Mouse (Mus musculus) hindbrain, embryonic 12.5 days (tissue): ENCODE data around the gene Surf6. TPM values are rescaled to one million over a fixed set of nuclear protein-coding genes. Genes with fewer than 3 reads are reported as not detected.

Experiments
- ATAC-seq: fragments of 200-750 bp; cut with Nextera tagmentation; 2 replicates; pipeline ENCODE4 v1.8.0; 2017; ENCODE audit warnings: moderate TSS enrichment; ENCODE audit not compliant: low FRiP score
- H3K27ac ChIP-seq: fragments of 300-500 bp; sonication (generic); 2 replicates; pipeline ENCODE4 v1.5.1; 2016; ENCODE audit warnings: mild to moderate bottlenecking
- H3K27me3 ChIP-seq: fragments of 300-500 bp; sonication (generic); 2 replicates; pipeline ENCODE4 v1.6.1; 2016; ENCODE audit warnings: mild to moderate bottlenecking
- H3K36me3 ChIP-seq: fragments of 300-500 bp; sonication (generic); 2 replicates; pipeline ENCODE4 v1.6.1; 2016; ENCODE audit warnings: mild to moderate bottlenecking
- H3K4me1 ChIP-seq: fragments of 300-500 bp; sonication (generic); 2 replicates; pipeline ENCODE4 v1.6.1; 2016
- H3K4me2 ChIP-seq: fragments of 300-500 bp; sonication (generic); replicated peaks from 2 replicates; pipeline ENCODE4 v1.6.1; 2016; ENCODE audit warnings: mild to moderate bottlenecking
- H3K4me3 ChIP-seq: fragments of 300-500 bp; sonication (generic); 2 replicates; pipeline ENCODE4 v1.5.1; 2016; ENCODE audit warnings: mild to moderate bottlenecking
- H3K9ac ChIP-seq: fragments of 300-500 bp; sonication (generic); 2 replicates; pipeline ENCODE4 v1.6.1; 2016; ENCODE audit warnings: mild to moderate bottlenecking, moderate library complexity
- H3K9me3 ChIP-seq: fragments of 300-500 bp; sonication (generic); replicated peaks from 2 replicates; pipeline ENCODE4 v1.6.1; 2016; ENCODE audit warnings: mild to moderate bottlenecking
- WGBS: fragments of 180-500 bp; shearing (Covaris S2); methylation state at CpG from one replicate; pipeline ENCODE4 v1.1.7; 2016; 5-methylcytosine and 5-hydroxymethylcytosine counted together
- polyA plus RNA-seq: library from polyadenylated mRNA; unstranded; fragments of >200 nt; fragmentation: Nextera tagmentation; extraction: Ambion mirVana; gene quantifications from 2 replicates; pipeline ENCODE4 v1.2.1, GENCODE M21; 2016

Surf6 gene
- polyA plus RNA-seq, 1 experiment from 2014 or later: 30.8 TPM

GRCm38 (mm10) chr2:26878571-26878970, 24.1 kb downstream of the Surf6 start:
- no peak for ATAC-seq
- no peak overlapping the region for H3K27ac ChIP-seq
- no peak overlapping the region for H3K9ac ChIP-seq
- no peaks in the 10 kb centered on the region; the same call in 1 of the 2 replicates for H3K9me3 ChIP-seq
- H3K4me1 ChIP-seq: no peaks in the 10 kb centered on the region
- no peak overlapping the region for H3K4me2 ChIP-seq
- no peak overlapping the region for H3K4me3 ChIP-seq
- H3K36me3 ChIP-seq: no peaks in the 10 kb centered on the region
- no peaks in the 10 kb centered on the region for H3K27me3 ChIP-seq

GRCm38 (mm10) chr2:26870666-26871065, 32.0 kb downstream of the Surf6 start:
- WGBS: 63% methylated on average over 6 of the region's 6 CpGs
- no peak overlapping the region for H3K27ac ChIP-seq

GRCm38 (mm10) chr2:26864879-26865278, 37.8 kb downstream of the Surf6 start, which contains the start of gene Abo:
TSS of gene Abo (minus strand) at chr2:26864979.
- Histone ChIP-seq H3K4me3 (no peak within 1 kb of the TSS), H3K36me3 (no peaks in the 10 kb centered on the region), H3K4me1 (no peaks in the 10 kb centered on the region), H3K4me2 (no peak within 1 kb of the TSS), H3K9ac (no peak within 1 kb of the TSS), H3K27ac (no peak within 1 kb of the TSS), H3K27me3 (no peaks in the 10 kb centered on the region), H3K9me3 (no peaks in the 10 kb centered on the region)
- ATAC-seq: no peak
- 73% methylated on average over 3 of the region's 3 CpGs for WGBS

More at GRCm38 (mm10) chr2:26870666-26871065, 32.0 kb downstream of the Surf6 start:
- Histone ChIP-seq H3K9ac (no peak overlapping the region), H3K4me3 (no peak overlapping the region), H3K36me3 (no peaks in the 10 kb centered on the region), H3K27me3 (no peaks in the 10 kb centered on the region), H3K9me3 (no peaks in the 10 kb centered on the region), H3K4me1 (no peaks in the 10 kb centered on the region), H3K4me2 (no peak overlapping the region)
- ATAC-seq: no peak

GRCm38 (mm10) chr2:26862856-26863255, 39.8 kb downstream of the Surf6 start:
- Histone ChIP-seq H3K27ac (no peak overlapping the region), H3K4me1 (no peaks in the 10 kb centered on the region), H3K27me3 (no peaks in the 10 kb centered on the region), H3K9ac (no peak overlapping the region), H3K36me3 (no peaks in the 10 kb centered on the region), H3K4me3 (no peak overlapping the region), H3K9me3 (no peaks in the 10 kb centered on the region), H3K4me2 (no peak overlapping the region)
- WGBS: 69% methylated on average over 3 of the region's 3 CpGs
- no peak for ATAC-seq

GRCm38 (mm10) chr2:26847706-26848105, 55.0 kb downstream of the Surf6 start:
- no peak overlapping the region for H3K9ac ChIP-seq
- no peak overlapping the region for H3K27ac ChIP-seq
- H3K36me3 ChIP-seq: no peaks in the 10 kb centered on the region
- H3K4me3 ChIP-seq: no peak overlapping the region
- no peak overlapping the region for H3K4me2 ChIP-seq
- peaks cover 6% of the 10 kb centered on the region for H3K9me3 ChIP-seq
- H3K4me1 ChIP-seq: no peaks in the 10 kb centered on the region
- no peaks in the 10 kb centered on the region for H3K27me3 ChIP-seq
- 47% methylated on average over 2 of the region's 2 CpGs for WGBS
- no peak for ATAC-seq

Other genes with a start within 250 kb of the Surf6 start
- gene Lcn4, start 231.6 kb downstream of the Surf6 start, polyA plus RNA-seq: not detected in 2 replicates
- not detected in 2 replicates for gene Abo, start 37.9 kb downstream of the Surf6 start, polyA plus RNA-seq
- gene Med22, start 7.8 kb upstream of the Surf6 start, polyA plus RNA-seq: 107 and 116 TPM in 2 replicates
- 461 and 470 TPM in 2 replicates for gene Rpl7a, start 7.9 kb upstream of the Surf6 start, polyA plus RNA-seq
- gene Surf2, start 13.5 kb upstream of the Surf6 start, polyA plus RNA-seq: 50.1 and 50.4 TPM in 2 replicates
- 55.0 and 58.6 TPM in 2 replicates for gene Surf1, start 13.7 kb upstream of the Surf6 start, polyA plus RNA-seq
- 154 and 156 TPM in 2 replicates for gene Surf4, start 31.0 kb upstream of the Surf6 start, polyA plus RNA-seq
- 0.17 and 0.22 TPM in 2 replicates for gene Stkld1, start 31.2 kb upstream of the Surf6 start, polyA plus RNA-seq
- gene Rexo4, start 61.5 kb upstream of the Surf6 start, polyA plus RNA-seq: 40.9 and 42.0 TPM in 2 replicates
- 0.07 TPM in 1 of 2 replicates, not detected in the other for gene Adamts13, start 70.5 kb upstream of the Surf6 start, polyA plus RNA-seq
- gene Cacfd1, start 107.0 kb upstream of the Surf6 start, polyA plus RNA-seq: 115 TPM in 2 replicates
- gene Slc2a6, start 125.1 kb upstream of the Surf6 start, polyA plus RNA-seq: 3.5 and 4.1 TPM in 2 replicates
- gene Mymk, start 169.3 kb upstream of the Surf6 start, polyA plus RNA-seq: 2.6 and 5.2 TPM in 2 replicates
- 6.1 and 9.0 TPM in 2 replicates for gene Adamtsl2, start 176.5 kb upstream of the Surf6 start, polyA plus RNA-seq
- 0.43 and 0.52 TPM in 2 replicates for gene Fam163b, start 239.6 kb upstream of the Surf6 start, polyA plus RNA-seq